Mouse (Mus musculus) mesoderm, embryonic 11.5 days (tissue): Measurements from ENCODE around the gene Riok2.
"Not testable (repeated sequence)": the region's sequence is repeated elsewhere in the genome, so short reads cannot be mapped to it uniquely, and the experiment has no call there.

Experiments used
- DNase-seq: peaks from one replicate; pipeline ENCODE4 v3.0.0-alpha.2; 2012; ENCODE audit warnings: low read depth, low spot score

Riok2 gene

GRCm38 (mm10) chr17:17373918-17374910, at the start of gene Riok2:
Gene Riok2, plus strand, starts transcription at chr17:17374309.
- DNase-seq = peak; percentile 98

GRCm38 (mm10) chr17:17326022-17326421, 48.1 kb upstream of the Riok2 start:
- not testable (repeated sequence) for DNase-seq

GRCm38 (mm10) chr17:17326636-17327035, 47.5 kb upstream of the Riok2 start:
- DNase-seq = no peak

DNA sequence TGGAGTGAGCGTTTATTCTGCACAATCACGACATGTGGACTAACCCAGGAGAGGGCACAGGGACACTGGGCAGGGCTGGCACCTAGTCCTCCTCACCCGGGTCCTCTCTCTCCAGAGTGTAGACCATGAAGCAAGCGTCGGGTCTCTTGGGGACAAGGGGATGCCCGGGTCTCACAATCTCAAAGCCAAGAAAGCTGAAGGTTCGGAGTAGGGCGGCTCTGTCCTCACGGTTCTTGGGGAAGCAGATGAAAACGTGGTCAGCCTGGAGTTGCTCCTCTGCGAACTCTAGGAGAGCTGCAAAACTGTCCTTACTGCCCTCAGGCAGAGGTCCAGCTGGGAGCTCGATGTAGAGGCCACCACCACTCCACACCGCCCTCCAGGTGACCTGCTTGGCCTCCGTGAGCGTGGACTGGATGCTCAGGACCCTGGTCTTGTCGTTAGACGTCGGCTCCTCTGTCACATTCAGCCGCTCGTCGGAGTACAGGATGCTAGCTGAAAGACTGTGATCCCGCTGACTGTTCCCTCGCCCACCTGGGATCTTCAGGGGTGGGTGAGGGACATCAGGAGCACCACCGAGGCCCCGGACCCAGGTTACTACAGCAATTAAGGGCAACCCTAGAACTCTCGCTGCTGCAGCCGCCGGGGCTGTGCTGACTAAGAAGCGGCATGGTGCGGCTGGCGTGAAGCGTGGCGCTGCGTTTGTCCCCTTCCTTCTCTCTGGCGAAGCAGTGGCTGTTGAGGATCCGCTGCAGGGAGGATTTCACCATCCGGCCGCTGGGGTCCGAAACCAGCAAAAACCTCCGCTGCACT, 28.5 kb upstream of the Riok2 start:
- DNase-seq = not testable (repeated sequence)

DNA sequence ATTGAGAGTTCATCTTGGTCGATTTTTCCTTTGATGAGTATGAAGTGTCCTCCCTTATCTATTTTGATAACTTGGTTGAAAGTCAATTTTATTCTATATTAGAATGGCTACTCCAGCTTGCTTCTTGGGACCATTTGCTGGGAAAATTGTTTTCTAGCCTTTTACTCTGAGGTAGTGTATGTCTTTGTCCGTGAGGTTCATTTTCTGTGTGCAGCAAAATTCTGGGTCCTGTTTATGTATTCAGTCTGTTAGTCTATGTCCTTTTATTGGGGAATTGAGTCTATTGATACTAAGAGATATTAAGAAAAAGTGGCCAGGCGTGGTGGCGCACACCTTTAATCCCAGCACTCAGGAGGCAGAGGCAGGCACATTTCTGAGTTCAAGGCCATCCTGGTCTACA, 27.8 kb upstream of the Riok2 start:
- DNase-seq = not testable (repeated sequence)

DNA sequence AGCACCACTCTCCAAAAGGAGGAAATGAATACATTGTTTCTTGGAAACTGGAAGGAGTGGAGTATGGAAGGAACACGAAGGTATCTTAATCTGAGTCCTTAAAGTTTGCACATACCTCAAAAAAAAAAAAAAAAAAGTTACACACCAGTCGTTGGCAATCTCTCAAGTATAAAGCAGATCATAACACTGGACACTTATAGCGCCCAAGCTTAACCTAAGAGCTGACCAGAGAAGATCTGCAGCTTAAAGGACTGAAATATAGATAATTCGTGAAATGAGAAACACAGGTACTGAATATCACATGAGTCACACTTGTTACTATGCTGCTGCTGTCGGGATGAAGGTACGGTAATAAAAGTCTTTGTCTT, 575 bp upstream of the Riok2 start:
- DNase-seq = no peak

- DNase-seq = no peak
Observed at GRCm38 (mm10) chr17:17375581-17375980, 1.5 kb downstream of the Riok2 start.

DNA sequence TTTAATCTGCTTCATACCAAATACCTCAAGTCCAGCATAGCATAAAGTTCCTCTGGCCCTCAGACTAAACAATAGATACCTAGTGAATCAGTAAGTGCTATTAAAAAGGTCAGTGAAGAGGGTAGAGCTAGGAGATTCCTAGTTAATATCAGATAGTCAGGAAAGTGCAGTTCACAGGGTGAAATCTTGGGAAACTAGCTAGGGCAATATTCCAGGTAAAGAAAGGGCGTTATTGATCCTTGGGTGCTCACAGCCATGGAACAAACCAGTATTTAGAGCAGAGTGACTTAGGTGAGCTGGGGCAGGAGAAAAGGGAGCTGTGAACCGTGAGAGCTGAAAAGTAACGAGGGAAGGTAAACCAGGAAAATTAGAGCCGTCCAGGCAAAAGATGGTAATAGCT, 9.6 kb downstream of the Riok2 start:
- no peak for DNase-seq

GRCm38 (mm10) chr17:17384502-17384901, 10.4 kb downstream of the Riok2 start:
- no peak for DNase-seq

DNA sequence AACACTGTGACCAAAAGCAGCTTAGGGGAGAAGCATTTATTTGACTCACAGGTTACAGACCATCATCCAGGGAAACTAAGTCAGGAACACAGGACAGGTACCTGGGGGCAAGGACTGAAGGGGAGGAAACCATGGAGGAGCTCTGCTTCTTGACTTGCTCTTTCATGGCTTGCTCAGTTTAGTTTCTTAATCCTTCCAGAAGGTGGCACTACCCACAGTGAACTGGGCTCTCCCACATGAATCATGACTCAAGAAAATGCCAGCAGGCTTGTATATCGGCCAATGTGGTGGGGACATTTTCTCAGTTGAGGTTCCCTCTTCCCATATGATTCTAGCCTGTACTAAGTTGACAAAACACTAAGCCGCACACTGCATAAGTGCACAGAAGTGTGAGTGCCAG, 12.0 kb downstream of the Riok2 start:
- no peak for DNase-seq

DNA sequence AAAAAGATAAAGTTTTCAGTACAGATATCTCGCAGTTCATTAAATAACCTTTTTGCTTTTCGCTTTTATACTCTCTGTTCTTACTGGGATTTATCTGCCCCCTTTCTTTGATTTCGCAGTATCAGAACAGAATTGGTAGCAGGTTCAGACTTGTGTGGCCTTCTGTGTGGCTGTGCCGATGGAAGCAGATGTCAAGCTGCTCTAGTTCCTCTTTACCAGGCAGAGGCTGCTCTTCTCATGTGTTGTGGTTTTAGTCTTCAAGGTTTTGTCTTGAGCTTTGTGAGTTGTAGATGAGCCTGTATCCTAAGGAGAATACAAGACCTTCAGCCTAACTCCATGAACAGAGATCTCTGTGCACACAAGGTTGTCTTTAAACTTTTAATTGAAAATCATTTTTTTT, 17.7 kb downstream of the Riok2 start:
- DNase-seq = no peak

- DNase-seq = no peak
Observed at GRCm38 (mm10) chr17:17392863-17393262, 18.8 kb downstream of the Riok2 start.

DNA sequence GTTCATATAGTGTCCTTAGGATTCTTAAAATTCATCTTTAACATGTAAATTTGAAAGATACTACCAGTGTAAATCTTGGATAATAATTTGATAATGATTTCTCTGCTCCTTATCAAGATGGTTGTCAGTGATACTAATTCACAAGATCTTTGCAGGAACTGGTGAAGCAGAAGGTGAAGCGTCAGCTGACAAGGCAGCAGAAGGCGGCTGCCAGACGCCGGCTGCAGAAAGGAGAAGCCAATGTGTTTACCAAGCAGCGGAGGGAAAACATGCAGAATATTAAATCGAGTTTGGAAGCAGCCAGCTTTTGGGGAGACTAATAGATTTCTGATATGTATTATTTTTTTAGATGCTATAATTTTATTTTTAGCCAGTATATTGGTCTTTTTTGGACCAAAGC, 19.2 kb downstream of the Riok2 start:
- DNase-seq = no peak

DNA sequence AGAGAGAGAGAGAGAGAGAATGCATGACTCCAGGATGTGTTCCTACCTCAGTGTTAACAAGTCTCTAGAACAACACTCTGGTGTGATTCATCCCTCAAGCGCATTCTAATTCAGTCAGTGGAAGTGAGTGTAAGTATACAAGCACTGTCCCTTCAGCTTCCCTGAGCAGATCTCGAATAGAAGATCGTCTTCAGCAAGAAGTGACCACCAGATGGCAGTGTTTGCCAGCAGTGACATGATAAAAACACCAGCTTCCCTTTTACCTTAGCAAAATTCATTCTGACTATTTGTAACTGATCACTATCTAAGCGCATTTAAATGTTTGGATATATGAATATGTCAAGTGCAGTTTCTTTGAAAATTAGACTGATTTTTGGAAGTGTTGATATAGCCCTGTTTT, 20.2 kb downstream of the Riok2 start:
- peak; percentile 84 for DNase-seq

DNA sequence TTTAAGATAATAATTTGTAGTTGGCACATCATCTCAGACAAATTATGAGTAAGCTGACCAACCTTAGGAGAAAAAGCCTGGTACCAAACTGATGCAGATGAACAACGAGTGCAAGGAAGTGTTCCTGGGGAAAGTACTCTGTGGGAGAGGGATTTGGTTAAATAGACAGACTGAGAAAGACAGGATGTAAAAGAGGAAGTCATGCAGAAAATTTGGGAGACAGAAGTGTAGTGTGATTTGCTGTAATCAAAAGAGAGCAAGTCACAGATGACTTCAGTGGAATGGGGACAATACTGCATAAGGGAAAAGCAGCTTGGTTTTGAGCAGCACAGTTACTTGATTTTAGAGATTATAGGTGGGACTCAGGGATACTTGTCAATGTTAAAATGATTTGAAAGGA, 22.8 kb downstream of the Riok2 start:
- no peak for DNase-seq

- DNase-seq = no peak
Observed at GRCm38 (mm10) chr17:17398664-17399063, 24.6 kb downstream of the Riok2 start.

DNA sequence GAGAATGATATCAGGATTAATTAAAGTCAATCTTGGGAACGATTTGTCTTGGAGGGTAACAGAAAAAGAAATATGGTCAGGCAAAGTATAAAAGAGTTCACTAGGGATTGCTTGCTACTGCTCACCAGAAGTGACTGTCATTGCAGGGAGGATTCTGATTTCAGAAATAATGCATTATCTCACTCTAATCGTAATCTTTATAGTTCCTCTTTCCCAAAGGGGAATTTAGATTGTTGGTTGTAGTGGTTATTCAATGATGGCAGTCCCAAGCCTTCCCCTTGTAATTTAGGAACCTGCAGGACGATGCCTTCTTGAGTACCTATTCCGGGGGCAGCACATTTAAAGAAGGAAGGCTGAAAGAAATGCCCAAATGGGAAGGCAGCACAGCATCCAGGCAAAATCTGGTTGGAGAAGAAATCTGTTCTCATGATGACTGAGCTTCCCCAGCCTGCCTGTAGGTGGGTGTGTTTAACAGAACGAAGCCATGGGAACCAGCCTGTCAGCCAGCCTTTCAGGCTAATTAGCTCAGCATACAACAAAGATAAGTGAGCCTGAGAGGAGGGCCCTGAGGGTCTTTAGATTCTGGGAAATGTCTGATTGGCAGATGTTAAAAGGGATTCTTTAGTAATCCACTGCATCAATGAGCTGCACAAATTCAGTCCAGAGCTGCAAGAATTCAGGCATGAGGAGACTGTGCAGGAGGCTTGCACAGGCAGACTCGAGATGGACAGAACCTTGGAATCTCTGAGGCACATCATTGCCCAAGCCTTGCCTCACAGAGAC, 28.3 kb downstream of the Riok2 start, which contains the start of gene Lix1:
Lix1 (plus strand) TSS at position 451 of the 783 bp plus-strand sequence.
- DNase-seq = peak; percentile 82

GRCm38 (mm10) chr17:17403038-17403437, 28.9 kb downstream of the Riok2 start:
- no peak for DNase-seq

DNA sequence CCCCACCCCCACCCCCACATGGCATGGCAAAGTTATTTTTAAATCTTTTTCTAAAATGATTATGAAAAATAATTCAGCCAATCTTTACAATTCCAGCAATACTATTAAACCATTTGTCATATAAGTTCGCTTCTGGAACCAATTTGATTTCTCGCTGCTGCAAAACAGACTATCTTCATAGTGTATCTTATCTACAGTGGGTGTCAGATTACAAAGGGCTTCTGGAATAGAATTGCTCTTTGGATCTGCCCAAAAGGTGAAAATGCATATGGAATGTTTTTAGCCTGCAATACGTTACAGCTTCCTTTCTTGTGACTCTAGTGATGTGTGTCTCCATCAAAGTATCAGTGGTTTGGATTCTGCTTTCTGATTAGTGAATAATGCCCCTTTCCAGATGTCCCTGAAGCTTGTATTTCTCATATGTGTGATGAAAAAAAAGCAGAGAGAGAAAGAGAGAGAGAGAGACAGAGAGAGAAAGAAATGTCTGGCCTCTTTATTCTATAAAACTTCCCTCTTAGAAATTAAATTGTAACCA, 29.5 kb downstream of the Riok2 start:
- DNase-seq = no peak

DNA sequence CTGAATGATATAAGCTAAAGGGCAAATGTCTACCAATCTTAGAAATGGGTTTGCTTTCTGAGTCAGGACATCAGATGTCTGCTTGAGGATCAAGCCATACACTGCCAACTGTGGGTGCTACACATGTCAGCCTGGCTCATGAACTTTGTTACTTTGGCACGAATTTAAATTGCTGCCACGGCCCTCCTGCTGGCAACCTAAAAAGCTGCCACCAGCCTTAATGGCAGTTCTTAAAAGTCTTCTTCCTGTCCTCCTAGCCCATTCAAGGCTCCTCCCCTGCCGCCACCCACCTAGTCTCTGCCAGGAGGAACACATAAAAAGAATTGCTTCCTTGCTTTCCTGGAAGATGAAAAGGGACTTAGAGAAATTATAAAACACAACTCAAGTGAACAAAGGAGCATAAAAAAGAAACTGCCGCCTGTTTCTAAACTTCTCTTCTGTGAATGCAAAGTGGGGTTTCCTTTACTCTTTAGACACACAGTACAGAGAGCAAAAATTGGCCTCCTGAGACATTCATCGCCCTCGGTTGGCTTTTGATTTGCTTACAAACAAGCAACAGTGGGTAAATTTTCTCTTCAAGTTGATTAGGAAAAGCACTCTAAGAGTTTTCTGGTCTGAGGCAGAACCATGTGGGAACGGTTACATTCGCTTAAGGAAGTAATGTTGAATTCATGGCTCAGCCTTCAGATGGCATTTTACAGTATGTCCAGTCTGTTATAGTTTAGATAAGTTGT, 30.9 kb downstream of the Riok2 start:
- DNase-seq = no peak

DNA sequence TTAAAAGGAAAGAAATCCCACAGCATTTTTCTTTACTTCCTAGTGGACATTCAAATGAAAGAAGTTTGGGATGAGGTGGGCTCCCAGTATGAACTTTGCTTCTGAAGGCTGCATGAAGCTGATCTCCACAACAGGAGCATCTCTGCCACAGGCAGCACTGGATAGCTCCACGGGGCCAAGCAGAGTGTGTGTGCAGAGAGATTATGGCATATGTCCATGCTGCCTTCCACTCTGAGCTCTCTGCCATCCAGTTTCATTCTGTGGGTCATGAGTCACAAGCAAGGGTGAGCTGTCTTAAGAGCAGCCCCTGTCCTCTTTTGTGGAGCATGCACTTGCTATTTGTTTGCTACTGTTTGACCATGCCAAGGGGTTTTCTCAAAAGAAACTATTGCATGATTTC, 31.5 kb downstream of the Riok2 start:
- no peak for DNase-seq
